Mouse (Mus musculus) lung, embryonic 16.5 days (tissue): ENCODE results near the gene Clcc1. TPM values are rescaled to one million over a fixed set of nuclear protein-coding genes. Genes with fewer than 3 reads are reported as not detected.
"Not testable (repeated sequence)": the region's sequence is repeated elsewhere in the genome, so short reads cannot be mapped to it uniquely, and the experiment has no call there.

ENCODE experiments used
- ATAC-seq: fragments of 200-750 bp; cut with Nextera tagmentation; 2 replicates; pipeline ENCODE4 v1.8.0; 2017; ENCODE audit warnings: low read depth, mild to moderate bottlenecking, moderate library complexity
- H3K27ac ChIP-seq: fragments of 300-500 bp; sonication (generic); 2 replicates; pipeline ENCODE4 v1.5.1; 2014; ENCODE audit warnings: mild to moderate bottlenecking, control low read depth, low read length
- H3K27me3 ChIP-seq: fragments of 300-500 bp; sonication (generic); 2 replicates; pipeline ENCODE4 v1.6.1; 2014; ENCODE audit warnings: low read depth, low read length, mixed read lengths; ENCODE audit not compliant: control insufficient read depth, insufficient read depth
- H3K36me3 ChIP-seq: fragments of 300-500 bp; sonication (generic); 2 replicates; pipeline ENCODE4 v1.6.1; 2014; ENCODE audit warnings: low read length; ENCODE audit not compliant: control insufficient read depth, insufficient read depth
- H3K4me1 ChIP-seq: fragments of 300-500 bp; sonication (generic); replicated peaks from 2 replicates; pipeline ENCODE4 v1.6.1; 2014; ENCODE audit warnings: low read length, mixed read lengths; ENCODE audit not compliant: control insufficient read depth, insufficient read depth
- H3K4me2 ChIP-seq: fragments of 300-500 bp; sonication (generic); 2 replicates; pipeline ENCODE4 v1.6.1; 2014; ENCODE audit warnings: low read depth, low read length, control low read depth
- H3K4me3 ChIP-seq: fragments of 300-500 bp; sonication (generic); 2 replicates; pipeline ENCODE4 v1.5.1; 2014; ENCODE audit warnings: mild to moderate bottlenecking, low read length, control low read depth
- H3K9ac ChIP-seq: fragments of 300-500 bp; sonication (generic); 2 replicates; pipeline ENCODE4 v1.6.1; 2014; ENCODE audit warnings: low read length, control low read depth
- H3K9me3 ChIP-seq: fragments of 300-500 bp; sonication (generic); 2 replicates; pipeline ENCODE4 v1.6.1; 2016; ENCODE audit warnings: low read length; ENCODE audit not compliant: control insufficient read depth
- WGBS: fragments of 180-500 bp; shearing (Covaris S2); extraction: QIAGEN DNeasy Blood & Tissue Kit; methylation state at CpG from one replicate; pipeline ENCODE4 v1.1.7; 2014; 5-methylcytosine and 5-hydroxymethylcytosine counted together
- polyA plus RNA-seq: library from polyadenylated mRNA; unstranded; fragments of >200 nt; fragmentation: Nextera tagmentation; extraction: Ambion mirVana; gene quantifications from 2 replicates; pipeline ENCODE4 v1.2.1, GENCODE M21; 2015

The Clcc1 gene
- polyA plus RNA-seq, 1 experiment from 2014 or later: 91.7 TPM

DNA sequence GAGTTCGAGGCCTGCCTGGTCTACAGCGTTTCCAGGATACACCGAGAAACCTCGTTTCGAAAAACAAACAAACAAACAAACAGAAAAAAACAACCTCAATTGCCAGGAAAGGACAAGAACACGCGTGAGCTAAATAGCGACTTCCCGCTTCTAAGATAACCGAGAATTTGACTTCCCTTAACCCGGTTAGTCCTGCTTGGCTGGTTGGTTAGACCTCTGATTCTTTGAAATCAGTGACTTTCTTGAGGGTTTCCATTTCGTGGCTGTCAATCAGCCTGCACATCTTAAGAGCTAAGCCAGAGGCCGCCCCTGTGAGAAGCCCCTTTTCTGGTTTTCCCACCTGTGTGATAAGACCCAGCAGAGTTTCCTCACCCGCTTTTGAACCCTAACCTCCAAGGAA is 853 bp downstream of the Clcc1 start:
- Histone ChIP-seq H3K27me3 (no peaks in the 10 kb centered on the region), H3K9ac (peak overlapping the region; percentile 98), H3K4me3 (peak overlapping the region; percentile 93), H3K9me3 (no peaks in the 10 kb centered on the region), H3K4me1 (peaks cover 12% of the 10 kb centered on the region), H3K27ac (no peak overlapping the region), H3K4me2 (peak overlapping the region; percentile 82), H3K36me3 (no peaks in the 10 kb centered on the region)
- no peak for ATAC-seq
- 12% methylated on average over 14 of the region's 14 CpGs for WGBS

DNA sequence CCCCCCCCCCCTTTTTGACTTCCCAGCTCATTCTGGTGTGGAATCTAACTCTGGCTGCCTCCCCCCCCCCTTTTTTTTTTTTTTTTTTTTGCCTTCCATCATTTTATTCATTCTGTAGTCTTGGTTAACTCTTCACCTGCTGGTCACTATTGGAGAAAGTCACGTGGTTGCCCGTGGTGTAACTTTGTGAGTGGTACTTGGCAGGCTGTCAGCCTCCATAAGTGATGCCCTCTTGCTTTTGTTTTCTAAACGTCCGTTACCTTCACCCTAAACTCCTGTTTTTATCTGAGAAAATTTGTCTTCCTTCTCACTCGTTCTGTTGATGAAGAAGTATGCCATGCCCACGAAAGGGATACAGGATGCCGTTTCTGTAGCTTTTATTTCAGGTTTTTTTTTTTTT is 1.8 kb downstream of the Clcc1 start:
- no peaks in the 10 kb centered on the region for H3K9me3 ChIP-seq
- no peak overlapping the region for H3K9ac ChIP-seq
- WGBS: 80% methylated on average over 7 of the region's 7 CpGs
- H3K4me3 ChIP-seq: no peak overlapping the region
- peaks cover 12% of the 10 kb centered on the region for H3K4me1 ChIP-seq
- H3K4me2 ChIP-seq: no peak overlapping the region
- no peak for ATAC-seq
- no peaks in the 10 kb centered on the region for H3K36me3 ChIP-seq
- no peaks in the 10 kb centered on the region for H3K27me3 ChIP-seq
- H3K27ac ChIP-seq: no peak overlapping the region

DNA sequence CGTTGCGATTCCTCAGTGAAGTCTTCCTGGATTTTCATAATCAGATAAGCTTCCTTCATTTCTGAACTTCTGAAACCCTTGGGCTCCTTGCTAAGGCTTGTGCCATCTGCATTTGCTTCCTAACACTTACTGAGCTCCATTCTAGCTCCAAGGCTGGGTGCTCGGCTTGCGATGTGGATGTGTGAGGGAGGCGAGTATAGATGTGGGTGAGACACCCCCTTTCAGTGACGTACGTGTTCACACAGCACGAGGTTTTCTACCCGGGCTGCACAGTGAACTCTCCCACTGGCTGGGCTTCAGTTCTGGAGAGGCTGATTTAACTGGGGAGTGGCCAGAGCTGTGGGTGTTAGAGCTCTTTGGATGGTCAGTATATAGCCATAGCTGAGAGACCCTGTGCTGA is 4.9 kb downstream of the Clcc1 start:
- Histone ChIP-seq H3K27me3 (no peaks in the 10 kb centered on the region), H3K4me1 (peaks cover 12% of the 10 kb centered on the region), H3K4me2 (no peak overlapping the region), H3K36me3 (peaks cover 17% of the 10 kb centered on the region), H3K9me3 (no peaks in the 10 kb centered on the region), H3K27ac (no peak overlapping the region), H3K4me3 (no peak overlapping the region), H3K9ac (no peak overlapping the region)
- WGBS: 94% methylated on average over 9 of the region's 9 CpGs
- no peak for ATAC-seq

DNA sequence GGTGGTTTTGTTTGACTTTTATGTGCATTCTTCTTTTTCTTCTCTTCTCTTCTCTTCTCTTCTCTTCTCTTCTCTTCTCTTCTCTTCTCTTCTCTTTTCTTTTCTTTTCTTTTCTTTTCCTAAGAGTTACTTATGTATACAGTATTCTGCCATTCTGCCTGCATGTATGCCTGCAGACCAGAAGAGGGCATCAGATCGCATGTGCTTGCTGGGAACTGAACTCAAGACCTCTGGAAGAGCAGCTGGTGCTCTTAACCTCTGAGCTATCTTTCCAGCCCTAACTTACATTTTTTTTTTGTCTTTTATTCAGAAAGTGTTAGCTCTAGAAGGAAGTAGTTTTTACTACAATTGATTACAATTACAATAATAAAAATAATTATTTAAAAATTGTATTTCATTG is 7.2 kb downstream of the Clcc1 start:
- Histone ChIP-seq H3K9me3 (no peaks in the 10 kb centered on the region), H3K4me3 (no peak overlapping the region), H3K27me3 (no peaks in the 10 kb centered on the region), H3K36me3 (peaks cover 26% of the 10 kb centered on the region), H3K4me1 (no peaks in the 10 kb centered on the region), H3K27ac (no peak overlapping the region), H3K9ac (no peak overlapping the region), H3K4me2 (no peak overlapping the region)
- ATAC-seq: no peak
- WGBS: 89% methylated on average over 1 of the region's 1 CpGs

DNA sequence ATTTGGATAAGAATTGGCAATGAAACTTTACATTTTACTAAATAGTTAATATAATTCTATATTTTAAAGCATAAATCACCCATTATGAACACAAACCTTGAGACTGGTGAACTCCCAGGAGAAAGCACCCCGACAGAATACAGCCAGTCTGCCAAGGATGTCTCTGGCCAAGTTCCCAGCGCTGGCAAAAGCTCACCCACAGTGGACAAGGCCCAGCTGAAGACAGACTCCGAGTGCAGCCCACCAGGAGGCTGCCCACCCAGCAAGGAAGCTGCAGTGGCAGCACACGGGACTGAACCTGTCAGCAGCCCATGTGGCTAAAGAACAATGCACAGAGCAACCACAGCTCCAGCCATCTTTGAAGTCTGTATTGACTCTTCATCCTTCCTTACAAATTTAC is 22.9 kb downstream of the Clcc1 start:
- no peak for ATAC-seq
- no peaks in the 10 kb centered on the region for H3K27me3 ChIP-seq
- 58% methylated on average over 4 of the region's 4 CpGs for WGBS
- no peaks in the 10 kb centered on the region for H3K4me1 ChIP-seq
- H3K9me3 ChIP-seq: no peaks in the 10 kb centered on the region
- no peak overlapping the region for H3K4me2 ChIP-seq
- H3K4me3 ChIP-seq: no peak overlapping the region
- peaks cover 58% of the 10 kb centered on the region for H3K36me3 ChIP-seq
- no peak overlapping the region for H3K9ac ChIP-seq
- no peak overlapping the region for H3K27ac ChIP-seq

DNA sequence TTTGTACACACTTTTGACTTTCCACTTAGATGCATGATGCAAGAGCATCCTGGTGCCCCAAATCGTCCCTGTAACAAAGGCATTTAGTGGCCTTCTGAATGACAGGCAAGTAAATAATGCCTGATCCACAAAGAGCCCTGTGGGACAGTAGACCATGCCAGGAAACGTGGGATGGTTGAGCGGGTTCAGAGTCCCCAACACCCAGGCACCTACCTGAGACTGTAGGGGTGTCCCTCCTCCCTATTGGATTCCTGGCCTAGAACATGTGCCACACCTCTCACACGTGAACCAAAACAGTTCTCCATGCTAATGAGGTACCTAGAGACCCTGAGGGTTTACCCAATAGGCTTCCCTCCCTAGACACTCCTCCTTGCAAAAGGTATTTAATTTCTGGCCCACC is 27.3 kb downstream of the Clcc1 start:
- Histone ChIP-seq H3K4me3 (no peak overlapping the region), H3K9ac (no peak overlapping the region), H3K36me3 (peaks cover 38% of the 10 kb centered on the region), H3K4me2 (no peak overlapping the region), H3K27ac (no peak overlapping the region), H3K27me3 (no peaks in the 10 kb centered on the region), H3K4me1 (no peaks in the 10 kb centered on the region), H3K9me3 (no peaks in the 10 kb centered on the region)
- WGBS: 79% methylated on average over 4 of the region's 4 CpGs
- no peak for ATAC-seq

DNA sequence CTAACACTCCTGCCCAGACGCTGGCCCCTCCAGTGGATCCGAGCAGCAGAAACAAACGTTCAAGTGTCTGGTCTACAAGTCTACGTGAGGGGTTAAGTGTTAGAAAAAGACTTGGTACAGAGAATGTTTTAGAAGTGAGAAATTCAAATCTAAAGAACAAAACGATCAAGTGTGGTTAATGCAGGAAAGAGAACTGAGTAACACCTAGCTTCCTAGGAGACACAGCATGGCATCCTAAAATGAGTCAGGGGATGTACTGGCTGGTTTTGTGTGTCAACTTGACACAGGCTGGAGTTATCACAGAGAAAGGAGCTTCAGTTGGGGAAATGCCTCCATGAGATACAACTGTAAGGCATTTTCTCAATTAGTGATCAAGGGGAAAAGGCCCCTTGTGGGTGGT is 29.9 kb downstream of the Clcc1 start:
- H3K4me2 ChIP-seq, H3K9ac ChIP-seq, H3K4me3 ChIP-seq, H3K4me1 ChIP-seq, H3K9me3 ChIP-seq, H3K27me3 ChIP-seq, ATAC-seq, H3K27ac ChIP-seq: not testable (repeated sequence)
- H3K36me3 ChIP-seq: peaks cover 26% of the 10 kb centered on the region
- 82% methylated on average over 5 of the region's 5 CpGs for WGBS

DNA sequence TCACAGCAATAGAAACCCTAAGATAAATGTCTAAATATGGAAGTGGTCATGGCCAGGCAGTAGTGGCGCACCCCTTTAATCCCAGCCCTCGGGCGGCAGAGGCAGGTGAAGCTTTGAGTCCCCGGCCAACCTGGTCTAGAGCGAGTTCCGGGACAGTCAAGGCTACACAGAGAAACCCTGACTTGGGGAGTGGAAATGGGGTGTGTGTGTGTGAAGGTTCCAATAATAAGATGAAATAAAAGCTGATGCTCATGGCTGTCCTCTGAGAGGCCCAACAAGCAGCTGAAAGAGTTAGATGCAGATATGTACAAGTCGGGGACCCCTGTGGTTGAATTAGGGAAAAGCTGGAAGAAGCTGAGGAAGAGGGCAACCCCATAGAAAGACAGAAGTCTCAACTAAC is 32.0 kb downstream of the Clcc1 start:
- Histone ChIP-seq H3K27me3 (no peaks in the 10 kb centered on the region), H3K36me3 (peaks cover 18% of the 10 kb centered on the region), H3K9me3 (no peaks in the 10 kb centered on the region), H3K4me3 (no peak overlapping the region), H3K4me1 (no peaks in the 10 kb centered on the region), H3K27ac (no peak overlapping the region), H3K4me2 (no peak overlapping the region), H3K9ac (no peak overlapping the region)
- 96% methylated on average over 7 of the region's 7 CpGs for WGBS
- no peak for ATAC-seq

DNA sequence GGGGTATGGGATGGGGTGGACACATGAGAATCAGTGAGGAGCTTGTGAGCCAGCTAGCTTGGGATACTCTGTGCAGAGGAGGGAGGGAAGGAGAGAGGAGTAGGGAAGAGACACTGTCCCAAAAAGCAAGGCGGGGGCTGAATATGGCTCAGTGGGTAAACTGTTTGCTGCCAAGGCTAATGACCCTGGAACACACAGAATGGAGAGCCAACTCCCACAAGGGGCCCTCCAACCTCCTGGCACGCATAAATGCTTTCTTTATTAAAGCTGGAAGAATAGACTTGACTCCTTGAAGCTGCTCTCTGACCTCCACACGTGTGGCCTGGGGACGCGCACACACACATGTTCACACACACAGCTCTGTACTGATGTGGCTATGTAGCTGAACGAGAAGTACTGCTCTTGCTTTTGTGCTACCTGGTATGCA is 35.3 kb downstream of the Clcc1 start:
- no peak overlapping the region for H3K4me3 ChIP-seq
- H3K4me2 ChIP-seq: no peak overlapping the region
- peaks cover 12% of the 10 kb centered on the region for H3K36me3 ChIP-seq
- no peak for ATAC-seq
- H3K27me3 ChIP-seq: no peaks in the 10 kb centered on the region
- 77% methylated on average over 6 of the region's 6 CpGs for WGBS
- no peaks in the 10 kb centered on the region for H3K4me1 ChIP-seq
- H3K27ac ChIP-seq: no peak overlapping the region
- H3K9me3 ChIP-seq: no peaks in the 10 kb centered on the region
- H3K9ac ChIP-seq: no peak overlapping the region

DNA sequence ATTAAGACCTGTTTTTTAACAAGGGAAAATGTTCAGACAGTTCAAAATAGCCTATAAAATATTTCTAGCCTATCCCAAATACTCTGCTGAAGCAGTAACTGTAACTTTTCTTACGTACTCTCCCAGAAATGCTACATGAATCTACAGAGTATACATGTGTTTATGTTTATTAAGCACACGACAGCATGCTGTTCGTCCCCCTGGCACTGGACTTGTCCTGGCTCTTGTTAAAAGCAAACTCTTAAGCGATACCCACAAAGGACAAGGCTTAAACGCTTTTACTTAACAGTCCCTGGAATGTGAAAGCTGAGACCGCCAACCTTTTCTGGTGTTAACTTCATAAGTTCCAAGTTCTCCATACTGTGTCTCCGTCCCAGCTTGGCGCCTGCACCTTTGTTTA is 35.7 kb downstream of the Clcc1 start:
- Histone ChIP-seq H3K9me3 (no peaks in the 10 kb centered on the region), H3K4me1 (no peaks in the 10 kb centered on the region), H3K9ac (no peak overlapping the region), H3K36me3 (peaks cover 14% of the 10 kb centered on the region), H3K4me3 (no peak overlapping the region), H3K27me3 (no peaks in the 10 kb centered on the region), H3K27ac (no peak overlapping the region), H3K4me2 (no peak overlapping the region)
- WGBS: 64% methylated on average over 8 of the region's 8 CpGs
- no peak for ATAC-seq
